Mouse (Mus musculus) neural tube, embryonic 11.5 days (tissue): ENCODE measurements around the gene Insig2. TPM values are rescaled to one million over a fixed set of nuclear protein-coding genes. Genes with fewer than 3 reads are reported as not detected.

Source experiments
- ATAC-seq: fragments of 200-750 bp; cut with Nextera tagmentation; 2 replicates; pipeline ENCODE4 v1.8.0; 2017; ENCODE audit warnings: moderate number of reproducible peaks, mild to moderate bottlenecking, moderate TSS enrichment, moderate library complexity; ENCODE audit not compliant: insufficient read depth, low FRiP score, low TSS enrichment
- DNase-seq: peaks from one replicate; pipeline ENCODE4 v3.0.0-alpha.2; 2015; ENCODE audit warnings: low spot score
- H3K27ac ChIP-seq: fragments of 300-500 bp; sonication (generic); 2 replicates; pipeline ENCODE4 v1.5.1; 2014; ENCODE audit warnings: low read depth, mild to moderate bottlenecking, low read length
- H3K27me3 ChIP-seq: fragments of 300-500 bp; sonication (generic); 2 replicates; pipeline ENCODE4 v1.6.1; 2014; ENCODE audit warnings: mild to moderate bottlenecking, low read length, mixed read lengths; ENCODE audit not compliant: control insufficient read depth, insufficient read depth
- H3K36me3 ChIP-seq: fragments of 300-500 bp; sonication (generic); 2 replicates; pipeline ENCODE4 v1.6.1; 2014; ENCODE audit warnings: mild to moderate bottlenecking, low read length, moderate library complexity, mixed read lengths; ENCODE audit not compliant: control insufficient read depth, insufficient read depth
- H3K4me1 ChIP-seq: fragments of 300-500 bp; sonication (generic); 2 replicates; pipeline ENCODE4 v1.6.1; 2014; ENCODE audit warnings: low read length, mixed read lengths; ENCODE audit not compliant: control insufficient read depth, insufficient read depth
- H3K4me2 ChIP-seq: fragments of 300-500 bp; sonication (generic); 2 replicates; pipeline ENCODE4 v1.6.1; 2014; ENCODE audit warnings: low read depth, mild to moderate bottlenecking, moderate library complexity
- H3K4me3 ChIP-seq: fragments of 300-500 bp; sonication (generic); 2 replicates; pipeline ENCODE4 v1.5.1; 2014; ENCODE audit warnings: low read depth, low read length
- H3K9ac ChIP-seq: fragments of 300-500 bp; sonication (generic); 2 replicates; pipeline ENCODE4 v1.6.1; 2014; ENCODE audit warnings: mild to moderate bottlenecking, low read length
- H3K9me3 ChIP-seq: fragments of 300-500 bp; sonication (generic); 2 replicates; pipeline ENCODE4 v1.6.1; 2016; ENCODE audit warnings: low read length; ENCODE audit not compliant: control insufficient read depth
- WGBS: fragments of 180-500 bp; shearing (Covaris S2); extraction: QIAGEN DNeasy Blood & Tissue Kit; methylation state at CpG from one replicate; pipeline ENCODE4 v1.1.7; 2014; 5-methylcytosine and 5-hydroxymethylcytosine counted together
- polyA plus RNA-seq: library from polyadenylated mRNA; unstranded; fragments of >200 nt; fragmentation: Nextera tagmentation; extraction: Ambion mirVana; gene quantifications from 2 replicates; pipeline ENCODE4 v1.2.1, GENCODE M21; 2014

Insig2 gene
- polyA plus RNA-seq, 1 experiment from 2014 or later, result 20.5 TPM

DNA sequence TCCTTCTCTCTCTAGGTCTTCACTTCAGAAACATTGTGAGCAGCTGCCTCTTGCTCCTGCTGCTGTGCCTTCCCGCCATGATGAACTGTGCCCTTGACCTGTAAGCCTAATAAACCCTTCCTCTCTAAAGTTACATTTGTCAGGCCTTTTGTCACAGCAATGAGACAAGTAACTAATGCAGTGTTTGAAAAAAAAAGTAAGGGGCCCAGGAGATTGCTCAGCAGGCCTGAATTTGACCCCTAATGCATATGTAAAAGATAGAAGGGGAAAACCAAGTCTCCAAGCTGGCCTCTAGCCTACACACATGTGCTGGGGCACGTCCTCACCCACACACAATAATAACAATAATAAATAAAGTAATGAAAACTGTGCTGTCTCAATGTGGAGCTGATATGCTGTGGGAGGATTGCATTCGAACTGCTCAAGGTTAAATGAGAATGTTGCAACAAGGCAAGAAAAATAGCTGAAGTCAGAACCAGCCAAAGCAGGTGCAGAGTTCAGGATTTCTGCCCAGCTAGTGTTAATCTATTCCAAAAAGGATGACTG, 56.4 kb downstream of the Insig2 start:
- 52% methylated on average over 3 of the region's 3 CpGs for WGBS
- H3K4me3 ChIP-seq, result no peak overlapping the region
- no peak overlapping the region for H3K9ac ChIP-seq
- ATAC-seq, result no peak
- H3K27me3 ChIP-seq, result no peaks in the 10 kb centered on the region
- no peak for DNase-seq
- H3K9me3 ChIP-seq, result no peaks in the 10 kb centered on the region
- H3K27ac ChIP-seq, result no peak overlapping the region
- no peaks in the 10 kb centered on the region for H3K4me1 ChIP-seq
- no peaks in the 10 kb centered on the region for H3K36me3 ChIP-seq
- H3K4me2 ChIP-seq, result no peak overlapping the region

DNA sequence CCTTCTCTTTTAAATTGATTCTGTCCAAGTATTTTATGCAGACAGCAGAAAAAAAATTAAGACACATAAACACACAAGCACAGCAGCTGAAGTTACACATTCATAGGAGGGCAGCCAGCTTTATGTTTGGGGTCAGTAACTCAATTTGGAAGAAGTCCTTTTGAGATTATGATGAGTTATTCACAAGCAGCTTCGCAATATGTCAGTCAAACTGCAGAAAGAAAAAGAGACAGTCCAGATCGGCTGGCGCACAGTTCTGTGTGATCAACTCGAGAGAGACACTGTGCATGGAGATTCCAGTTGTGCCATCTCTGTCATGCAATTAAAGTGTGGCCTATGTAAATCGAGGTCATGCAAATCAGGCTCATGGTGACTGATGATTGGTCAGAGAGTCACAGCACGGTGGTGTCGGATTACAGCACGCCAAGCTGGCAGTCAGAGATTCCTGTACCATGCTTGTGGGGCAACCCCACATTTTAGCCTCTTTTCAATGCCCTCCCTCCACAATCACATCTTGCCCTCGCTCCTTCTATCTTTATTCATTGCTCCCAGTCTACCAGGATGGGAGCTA, 72.1 kb downstream of the Insig2 start:
- Histone ChIP-seq H3K4me3 (no peak overlapping the region), H3K27ac (no peak overlapping the region), H3K9me3 (no peaks in the 10 kb centered on the region), H3K9ac (no peak overlapping the region), H3K4me1 (no peaks in the 10 kb centered on the region), H3K36me3 (no peaks in the 10 kb centered on the region), H3K27me3 (no peaks in the 10 kb centered on the region), H3K4me2 (no peak overlapping the region)
- peak; percentile 19 for DNase-seq
- ATAC-seq, result peak; percentile 60; the same call in 1 of the 2 replicates
- WGBS, result 64% methylated on average over 9 of the region's 9 CpGs

Other genes with a start within 250 kb of the Insig2 start
- 10.2 and 11.0 TPM in 2 replicates for gene Ccdc93, start 98.5 kb upstream of the Insig2 start, polyA plus RNA-seq
- gene Htr5b, start 195.9 kb upstream of the Insig2 start, polyA plus RNA-seq, result 0.16 and 0.20 TPM in 2 replicates
- gene Ddx18, start 235.4 kb upstream of the Insig2 start, polyA plus RNA-seq, result 67.2 and 72.5 TPM in 2 replicates